ENCODE assay signal across 22 mouse cellular contexts in the genomic region with DNA sequence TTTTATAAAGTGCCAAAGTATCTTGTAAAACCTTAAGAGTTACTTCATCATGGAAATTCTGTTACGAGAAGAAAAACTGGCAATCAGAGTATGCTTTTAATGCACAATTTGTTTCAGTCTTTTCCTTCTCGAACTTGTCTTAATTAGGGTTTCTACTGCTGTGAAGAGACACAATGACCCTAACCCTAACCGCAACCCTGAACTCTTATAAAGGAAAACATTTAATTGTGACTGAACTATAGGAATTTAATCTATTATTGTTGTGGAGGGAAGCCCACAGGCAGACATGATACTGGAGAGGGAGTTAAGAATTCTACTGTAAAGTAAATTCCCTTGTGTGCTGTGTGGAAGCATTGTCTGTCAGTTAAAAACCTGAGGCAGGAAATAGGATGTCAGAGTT. TPM values are rescaled to one million over a fixed set of nuclear protein-coding genes. Genes with fewer than 3 reads are reported as not detected.
DNase-seq lines count a peak whose midpoint lies in the region; ATAC-seq lines count a peak whose summit lies in the region.
"Had no signal": no experiment of that assay in that cellular context is flagged by ENCODE, and none has a peak within 500 bp of the region (broad histone marks: within the 10 kb centered on the region; RNA-seq: fewer than 3 reads in every experiment).

No protein-coding gene starts in this region.

- no peaks in the 10 kb centered on the region for H3K36me3 ChIP-seq in midbrain, embryonic 11.5 days (ENCODE audit: control insufficient read depth, insufficient read depth, low read length)
- no peaks in the 10 kb centered on the region for H3K36me3 ChIP-seq in midbrain, embryonic 14.5 days (ENCODE audit: control insufficient read depth, insufficient read depth, low read length)
- H3K36me3 ChIP-seq: G1E had no signal

- 72% methylated on average over 3 of the region's 3 CpGs for WGBS in midbrain, embryonic 11.5 days
- WGBS in midbrain, embryonic 14.5 days = 78% methylated on average over 3 of the region's 3 CpGs

- no peak overlapping the region for H3K9ac ChIP-seq in midbrain, embryonic 11.5 days (ENCODE audit: low read length)
- H3K9ac ChIP-seq in midbrain, embryonic 14.5 days (replicated peaks; ENCODE audit: low read length) = no peak overlapping the region

- H3K4me3 ChIP-seq in midbrain, embryonic 11.5 days (ENCODE audit: low read depth, low read length) = no peak overlapping the region
- no peak overlapping the region for H3K4me3 ChIP-seq in midbrain, embryonic 14.5 days (replicated peaks; ENCODE audit: low read depth, low read length)

- ATAC-seq in midbrain, embryonic 11.5 days (ENCODE audit: low FRiP score) = no peak
- no peak for ATAC-seq in midbrain, embryonic 14.5 days (ENCODE audit: low FRiP score, low TSS enrichment)
- ATAC-seq: activated CD4-positive, CD25-positive, alpha-beta regulatory T cell, adult 4 months; CD4-positive, CD25-positive, alpha-beta regulatory T cell, adult 4 months; Patski had no signal

- no peaks in the 10 kb centered on the region for H3K27me3 ChIP-seq in midbrain, embryonic 11.5 days (ENCODE audit: control insufficient read depth, insufficient read depth, low read length)
- H3K27me3 ChIP-seq in midbrain, embryonic 14.5 days (ENCODE audit: control insufficient read depth, insufficient read depth, low read length) = no peaks in the 10 kb centered on the region
- H3K27me3 ChIP-seq: CH12.LX, Patski had no signal

- no peak overlapping the region for H3K27ac ChIP-seq in midbrain, embryonic 11.5 days (ENCODE audit: low read depth, low read length)
- no peak overlapping the region for H3K27ac ChIP-seq in midbrain, embryonic 14.5 days (replicated peaks; ENCODE audit: low read depth, low read length)

- no peaks in the 10 kb centered on the region for H3K9me3 ChIP-seq in midbrain, embryonic 11.5 days (ENCODE audit: control insufficient read depth, low read length)
- H3K9me3 ChIP-seq in midbrain, embryonic 14.5 days (ENCODE audit: control insufficient read depth, low read length) = no peaks in the 10 kb centered on the region
- H3K9me3 ChIP-seq: G1E had no signal

- no peak overlapping the region for H3K4me2 ChIP-seq in midbrain, embryonic 11.5 days
- H3K4me2 ChIP-seq in midbrain, embryonic 14.5 days (ENCODE audit: low read length) = no peak overlapping the region

- H3K4me1 ChIP-seq in midbrain, embryonic 11.5 days (ENCODE audit: control insufficient read depth, insufficient read depth, low read length) = no peaks in the 10 kb centered on the region
- H3K4me1 ChIP-seq in midbrain, embryonic 14.5 days (ENCODE audit: control insufficient read depth, insufficient read depth, low read length) = no peaks in the 10 kb centered on the region

- peak; percentile 77 for DNase-seq in midbrain, embryonic 11.5 days (ENCODE audit: low spot score, missing footprints)
- no peak for DNase-seq in midbrain, embryonic 14.5 days
- peak; percentile 53 for DNase-seq in Muller cell, postnatal 12 days (ENCODE audit: inconsistent ontology term)
- no peak for DNase-seq in cerebellum, adult 11-12 months
- DNase-seq: adrenal gland, adult 2 months; adrenal gland, adult 8-10 months; adrenal gland, postnatal 10 days; adrenal gland, postnatal 14 days; adrenal gland, postnatal 25 days; adrenal gland, postnatal 36 days; B cell, adult 2 months; cerebellum, adult 11 months; cerebellum, adult 18-20 months; cerebellum, adult 2 months; cerebellum, adult 8-10 months had no signal

RNA-seq across cellular contexts. Expression of gene Speer4f1, which starts 41.2 kb away (rescaled TPM):
- polyA plus RNA-seq in midbrain, embryonic 11.5 days (2014; fragmentation: Nextera tagmentation; extraction: Ambion mirVana) = 0.11 TPM in 1 of 2 replicates, not detected in the other
- not detected in 2 replicates for polyA plus RNA-seq in midbrain, embryonic 14.5 days (2014; fragmentation: Nextera tagmentation; extraction: Ambion mirVana)
- polyA plus RNA-seq: activated CD4-positive, CD25-positive, alpha-beta regulatory T cell, adult 4 months; adrenal gland, adult 2 months; brain, embryonic 14.5 days; C2C12; CD4-positive, CD25-positive, alpha-beta regulatory T cell, adult 4 months; cerebellum, adult 2 months; G1E; Patski had no signal

Comparison
In these comparisons a context has a peak if more than half of its experiments do, and no peak if none do; other contexts are left out.
1. DNase-seq: peak in midbrain, embryonic 11.5 days (single experiment) and Muller cell, postnatal 12 days (single experiment); none in midbrain, embryonic 14.5 days (single experiment) and cerebellum, adult 11-12 months (single experiment).